Mouse (Mus musculus): Measurements from ENCODE around the gene Lrrc75a.
A peak's percentile ranks its signal among the peaks of the same experiment; 100 is the strongest.

Lrrc75a gene

GRCm38 (mm10) chr11:62591026-62591425 lies 57.3 kb downstream of the Lrrc75a start:
- no peak for DNase-seq (ENCODE audit: low spot score)

GRCm38 (mm10) chr11:62589391-62589790 lies 58.9 kb downstream of the Lrrc75a start:
- no peak for DNase-seq (ENCODE audit: low spot score)

- no peak for DNase-seq (ENCODE audit: low spot score)
These were observed 61.3 kb downstream of the Lrrc75a start for GRCm38 (mm10) chr11:62587034-62587433.

- no peak for DNase-seq (ENCODE audit: low spot score)
These were observed 63.6 kb downstream of the Lrrc75a start for GRCm38 (mm10) chr11:62584671-62585206.

GRCm38 (mm10) chr11:62583031-62583430 lies 65.3 kb downstream of the Lrrc75a start:
- no peak for DNase-seq (ENCODE audit: low spot score)

GRCm38 (mm10) chr11:62576530-62577152 lies 71.7 kb downstream of the Lrrc75a start:
- peak; percentile 43 for DNase-seq (ENCODE audit: low spot score)

- DNase-seq (ENCODE audit: low spot score): peak; percentile 51
These were observed 72.5 kb downstream of the Lrrc75a start for GRCm38 (mm10) chr11:62575659-62576438.

- peak; percentile 92 for DNase-seq (ENCODE audit: low spot score)
These were observed 73.0 kb downstream of the Lrrc75a start for GRCm38 (mm10) chr11:62575297-62575658.

GRCm38 (mm10) chr11:62574703-62575085 lies 73.6 kb downstream of the Lrrc75a start:
- DNase-seq (ENCODE audit: low spot score): no peak

- no peak for DNase-seq (ENCODE audit: low spot score)
These were observed 74.2 kb downstream of the Lrrc75a start, which contains the start of gene Trpv2 for GRCm38 (mm10) chr11:62573959-62574702. Trpv2 (plus strand) TSS chr11:62574486.

- no peak for DNase-seq (ENCODE audit: low spot score)
These were observed 80.0 kb downstream of the Lrrc75a start for GRCm38 (mm10) chr11:62568300-62568699.

GRCm38 (mm10) chr11:62566211-62566610 lies 82.1 kb downstream of the Lrrc75a start:
- no peak for DNase-seq (ENCODE audit: low spot score)

GRCm38 (mm10) chr11:62565747-62566146 lies 82.6 kb downstream of the Lrrc75a start:
- no peak for DNase-seq (ENCODE audit: low spot score)

- no peak for DNase-seq (ENCODE audit: low spot score)
These were observed 84.7 kb downstream of the Lrrc75a start for GRCm38 (mm10) chr11:62563590-62563989.

GRCm38 (mm10) chr11:62560463-62561016 lies 87.8 kb downstream of the Lrrc75a start:
- no peak for DNase-seq (ENCODE audit: low spot score)

- no peak for DNase-seq (ENCODE audit: low spot score)
These were observed 89.2 kb downstream of the Lrrc75a start for GRCm38 (mm10) chr11:62558961-62559646.

GRCm38 (mm10) chr11:62558152-62558551 lies 90.2 kb downstream of the Lrrc75a start:
- no peak for DNase-seq (ENCODE audit: low spot score)

- DNase-seq (ENCODE audit: low spot score): no peak
These were observed 91.1 kb downstream of the Lrrc75a start for GRCm38 (mm10) chr11:62557205-62557604.

- no peak for DNase-seq (ENCODE audit: low spot score)
These were observed 92.4 kb downstream of the Lrrc75a start for GRCm38 (mm10) chr11:62555896-62556412.

GRCm38 (mm10) chr11:62554934-62555517 lies 93.3 kb downstream of the Lrrc75a start:
- DNase-seq (ENCODE audit: low spot score): no peak
